Mouse (Mus musculus) E14TG2a.4 (cell line): ENCODE measurements around the gene 9930111J21Rik1.
"Not testable (repeated sequence)": the region's sequence is repeated elsewhere in the genome, so short reads cannot be mapped to it uniquely, and the experiment has no call there.

Source experiments
- CTCF ChIP-seq: conservative IDR thresholded peaks from 2 replicates; pipeline ENCODE4 v1.5.1; 2014; ENCODE audit warnings: low read length
- NANOG ChIP-seq: IDR thresholded peaks from 2 replicates; pipeline ENCODE4 v1.6.1; 2014; ENCODE audit warnings: borderline replicate concordance, low read length, mixed read lengths
- POU5F1 ChIP-seq: IDR thresholded peaks from 2 replicates; pipeline ENCODE4 v1.6.1; 2014; ENCODE audit warnings: low read length, borderline replicate concordance

DNA sequence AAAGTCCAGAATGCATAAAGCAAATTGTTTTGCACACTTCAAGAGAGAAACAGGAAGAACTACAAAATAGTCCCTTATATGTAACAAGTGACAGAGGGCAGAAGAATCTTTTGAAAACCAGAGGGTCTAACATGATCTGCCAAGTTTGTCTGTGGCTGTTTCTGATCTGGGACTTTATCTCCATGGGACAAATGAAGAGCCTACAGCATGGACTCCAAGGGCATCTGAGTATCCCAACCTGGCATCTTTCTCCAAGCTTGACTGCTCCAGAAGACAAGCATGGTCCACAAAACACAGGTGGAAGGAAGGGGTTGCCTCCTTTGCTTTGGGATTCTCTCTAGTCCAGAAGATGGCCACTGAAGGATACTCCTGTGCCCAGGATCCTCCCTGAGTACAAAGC lies 52.8 kb downstream of the 9930111J21Rik1 start:
- not testable (repeated sequence) for TF ChIP-seq CTCF, NANOG, POU5F1
